Mouse (Mus musculus): ENCODE data around the gene Rrp8.
"Not testable (repeated sequence)": the region's sequence is repeated elsewhere in the genome, so short reads cannot be mapped to it uniquely, and the experiment has no call there.

- TF ChIP-seq POLR2A, CTCF (IDR thresholded peaks at IDR 0.05; ENCODE audit: extremely low read depth, insufficient read depth, low read length): not testable (repeated sequence)
These were observed 5.5 kb upstream of the Rrp8 start for GRCm38 (mm10) chr7:105742539-105743215.
